Mouse (Mus musculus) kidney, adult 8-10 months (tissue): ENCODE results near the gene Zdhhc7.

Experiments used
- DNase-seq, 2 experiments: peaks; one replicate each; pipeline ENCODE4 v3.0.0; 2022

Zdhhc7 gene

GRCm38 (mm10) chr8:120066226-120066625 lies 35.1 kb downstream of the Zdhhc7 start:
- no peak for DNase-seq

DNA sequence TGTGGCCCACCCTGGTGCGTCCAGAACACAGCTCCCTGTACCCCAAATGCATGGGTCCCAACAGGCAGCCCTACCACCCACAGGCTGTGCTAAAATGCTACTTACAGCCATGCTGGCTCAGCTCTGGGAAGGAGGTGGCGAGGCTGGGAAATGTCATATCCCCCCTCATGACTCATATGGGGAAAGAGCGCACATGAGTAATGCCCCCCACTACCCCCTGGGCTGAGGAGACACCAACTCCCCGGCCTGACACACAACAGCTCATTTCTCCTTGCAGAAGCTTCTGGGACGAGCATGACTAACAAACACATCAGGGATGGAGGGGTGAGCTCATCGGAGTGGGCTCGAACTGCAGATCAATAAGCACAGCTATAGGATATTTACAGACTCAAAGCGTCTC lies 35.7 kb downstream of the Zdhhc7 start:
- DNase-seq, result no peak

- DNase-seq, result no peak
These were observed 38.0 kb downstream of the Zdhhc7 start for GRCm38 (mm10) chr8:120063326-120063725.

DNA sequence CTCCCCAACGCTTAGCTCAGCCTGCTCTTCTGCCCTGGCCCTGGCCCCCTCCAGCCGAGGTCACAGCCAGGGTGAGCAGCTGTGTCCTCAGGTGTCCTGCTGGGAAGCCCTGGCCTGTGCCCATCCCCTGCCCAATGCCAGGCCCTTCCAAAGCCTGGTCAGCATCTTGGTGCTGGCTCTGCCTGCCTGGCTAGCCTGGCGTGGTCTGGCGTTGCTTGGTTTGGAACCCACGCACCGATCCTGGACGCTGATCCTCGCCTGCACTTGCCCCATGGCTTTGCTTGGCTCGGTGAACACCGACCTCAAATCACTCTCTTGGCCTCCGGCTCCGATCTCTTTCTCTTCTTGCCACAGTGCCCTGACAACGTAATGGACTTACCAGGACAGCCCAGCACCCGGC lies 38.5 kb downstream of the Zdhhc7 start:
- DNase-seq, result no peak

DNA sequence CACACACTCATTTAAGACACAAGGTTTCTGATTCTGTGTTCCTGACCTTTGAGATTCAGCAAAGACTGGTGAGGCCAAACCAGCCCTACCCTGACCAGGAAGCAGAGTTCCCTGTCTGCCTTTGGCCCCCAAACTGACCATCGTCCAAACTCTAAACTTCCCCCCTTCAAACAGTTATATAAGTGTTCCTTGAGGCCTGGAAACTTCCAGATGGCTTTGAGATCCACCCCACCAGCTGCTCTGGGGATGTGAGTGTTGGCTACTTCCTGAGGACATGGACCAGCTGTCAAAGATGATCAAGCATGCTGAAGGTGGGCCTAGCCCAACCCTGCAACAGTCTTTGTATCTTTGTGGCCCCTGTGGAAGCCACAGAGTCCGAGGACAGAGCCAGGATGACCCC lies 44.2 kb downstream of the Zdhhc7 start:
- DNase-seq, result peak; percentile 32 to 47

DNA sequence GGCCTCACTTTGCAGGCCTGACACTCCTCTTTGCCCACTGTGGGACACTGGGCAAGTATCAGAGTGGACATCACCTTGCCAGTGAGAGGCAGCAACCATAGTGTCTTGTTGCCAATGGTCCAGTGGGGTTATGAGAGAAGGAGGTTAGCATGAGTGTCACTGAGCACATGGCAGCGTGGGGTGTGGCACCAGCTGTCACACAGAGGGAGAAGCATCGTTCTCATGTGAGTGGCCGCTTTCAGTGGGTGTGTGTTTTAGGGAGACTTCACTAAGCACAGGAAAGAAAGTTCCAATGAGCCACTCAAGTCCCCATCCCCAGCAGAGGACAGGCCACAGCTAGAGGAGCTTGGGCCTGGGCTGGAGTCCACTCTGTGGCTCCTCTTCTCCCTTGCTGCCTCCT lies 46.4 kb downstream of the Zdhhc7 start:
- DNase-seq, result no peak

GRCm38 (mm10) chr8:120052318-120052717 lies 49.0 kb downstream of the Zdhhc7 start:
- DNase-seq, result no peak

- no peak for DNase-seq
These were observed 49.4 kb downstream of the Zdhhc7 start for GRCm38 (mm10) chr8:120051908-120052307.

DNA sequence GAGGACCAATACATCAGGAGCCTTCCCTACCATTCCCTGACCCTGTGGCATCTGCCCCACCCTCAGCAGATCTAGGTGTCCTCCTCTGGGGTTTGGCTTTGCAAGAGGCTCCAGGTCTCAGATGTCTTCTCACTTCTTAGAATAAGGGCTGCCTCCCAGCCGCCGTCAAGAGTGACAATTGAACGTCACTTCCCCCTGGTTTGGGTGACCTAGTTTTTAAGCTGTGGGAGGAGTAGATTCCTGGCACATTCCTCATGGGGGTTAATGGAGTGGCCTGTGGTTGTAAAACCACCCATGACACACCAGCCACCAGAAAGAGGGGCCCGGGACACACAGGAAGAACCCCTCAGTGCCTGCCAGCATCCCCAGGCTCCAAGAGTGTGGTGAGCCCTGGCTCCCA lies 50.3 kb downstream of the Zdhhc7 start:
- no peak for DNase-seq

- no peak for DNase-seq
These were observed 50.9 kb downstream of the Zdhhc7 start for GRCm38 (mm10) chr8:120050376-120050775.

DNA sequence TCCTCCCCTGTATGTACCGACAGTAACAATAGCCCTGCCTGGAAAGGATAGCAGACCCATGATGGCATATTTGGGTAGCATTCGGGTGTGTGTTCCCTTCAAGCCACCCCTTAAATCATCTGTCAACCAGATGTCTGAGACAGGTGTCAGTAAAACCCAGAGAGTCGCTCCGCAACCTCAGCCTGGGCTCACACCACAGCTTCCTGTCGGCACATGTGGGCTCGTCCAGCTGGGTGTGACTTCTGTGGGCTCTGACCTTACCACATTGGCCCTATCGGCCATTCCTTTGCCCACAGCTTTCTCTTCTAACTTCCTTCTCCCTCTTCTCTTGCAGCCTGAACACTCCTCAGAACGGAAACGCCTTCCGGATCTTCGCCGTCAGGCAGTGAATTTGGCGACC lies 51.3 kb downstream of the Zdhhc7 start:
- no peak for DNase-seq

GRCm38 (mm10) chr8:120046258-120047020 lies 54.8 kb downstream of the Zdhhc7 start:
- DNase-seq, result peak; percentile 97 to 98

- no peak for DNase-seq
These were observed 55.8 kb downstream of the Zdhhc7 start for GRCm38 (mm10) chr8:120045471-120045870.

- DNase-seq, result no peak
These were observed 56.4 kb downstream of the Zdhhc7 start for GRCm38 (mm10) chr8:120044907-120045306.

GRCm38 (mm10) chr8:120042542-120043312 lies 58.6 kb downstream of the Zdhhc7 start:
- no peak for DNase-seq

GRCm38 (mm10) chr8:120040861-120041260 lies 60.4 kb downstream of the Zdhhc7 start:
- peak; percentile 28 to 45 for DNase-seq

DNA sequence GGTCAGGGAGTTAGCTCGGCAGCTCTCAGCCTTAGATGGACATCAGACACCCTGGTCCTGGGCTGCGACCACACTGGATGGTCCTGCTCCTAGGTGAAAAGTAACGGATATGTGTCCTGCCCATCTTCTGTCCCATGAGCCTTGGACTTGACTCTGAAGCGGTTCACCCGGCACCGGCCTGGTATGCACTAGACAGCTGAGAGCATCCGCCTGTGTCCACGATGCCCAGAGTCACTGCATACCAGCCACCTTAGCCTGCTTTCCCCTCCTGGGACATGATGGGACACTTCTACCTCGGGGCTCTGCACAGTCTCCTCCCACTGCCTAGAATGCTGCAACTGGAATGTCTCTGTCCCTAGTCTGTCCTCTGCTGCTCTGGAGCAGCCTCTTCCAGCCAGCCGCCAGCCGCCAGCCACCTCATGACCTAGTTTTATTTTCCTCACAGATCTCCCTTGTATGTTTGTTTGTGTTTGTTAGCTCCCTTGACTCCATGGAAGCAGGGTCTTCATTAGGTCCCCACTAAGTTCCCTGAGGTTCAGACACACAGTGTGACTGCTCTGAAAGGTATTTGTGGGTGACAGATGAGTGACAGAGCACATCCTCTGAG lies 61.9 kb downstream of the Zdhhc7 start:
- no peak for DNase-seq

GRCm38 (mm10) chr8:120038741-120039140 lies 62.5 kb downstream of the Zdhhc7 start:
- DNase-seq, result no peak

DNA sequence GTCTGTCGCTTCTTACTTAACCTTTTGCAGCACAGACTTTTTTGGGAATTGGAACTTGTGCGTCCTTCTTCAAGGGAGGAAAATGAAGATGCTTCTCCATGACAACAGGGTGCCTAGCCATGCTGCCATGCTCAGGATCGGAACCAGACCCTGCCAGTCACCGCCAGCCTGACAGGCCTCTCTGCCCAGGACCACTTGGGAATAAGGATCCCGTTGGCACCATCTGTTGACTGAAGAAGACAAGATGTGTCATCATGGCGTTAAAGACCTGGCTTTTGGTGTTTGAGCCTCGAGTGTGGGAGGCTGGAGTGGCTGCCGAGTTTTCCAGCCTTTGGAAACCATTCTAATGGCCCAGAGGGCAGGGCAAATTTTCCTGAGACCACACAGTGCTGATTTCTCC lies 63.7 kb downstream of the Zdhhc7 start:
- no peak for DNase-seq

DNA sequence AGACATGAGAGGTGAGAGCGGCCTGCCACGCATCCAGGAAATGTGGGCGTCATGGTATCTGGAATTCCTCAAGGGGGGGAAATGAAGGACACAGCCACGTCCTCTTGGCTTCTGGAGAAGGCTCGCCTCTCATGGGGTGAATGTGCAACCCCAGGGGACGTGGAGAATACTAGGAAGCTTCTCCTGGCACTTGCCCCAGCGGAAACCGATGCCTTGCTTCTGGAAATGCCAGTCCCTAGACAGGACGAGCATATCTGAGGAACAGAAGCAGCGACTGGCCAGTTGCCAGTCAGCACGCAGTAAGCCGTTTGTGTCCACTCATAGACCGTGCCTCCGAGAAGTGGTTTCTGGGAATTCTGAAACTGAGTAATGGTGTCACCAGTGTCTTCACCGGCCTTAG lies 64.1 kb downstream of the Zdhhc7 start:
- DNase-seq, result peak; percentile 40 to 49

- DNase-seq, result no peak
These were observed 64.7 kb downstream of the Zdhhc7 start for GRCm38 (mm10) chr8:120036578-120036977.

DNA sequence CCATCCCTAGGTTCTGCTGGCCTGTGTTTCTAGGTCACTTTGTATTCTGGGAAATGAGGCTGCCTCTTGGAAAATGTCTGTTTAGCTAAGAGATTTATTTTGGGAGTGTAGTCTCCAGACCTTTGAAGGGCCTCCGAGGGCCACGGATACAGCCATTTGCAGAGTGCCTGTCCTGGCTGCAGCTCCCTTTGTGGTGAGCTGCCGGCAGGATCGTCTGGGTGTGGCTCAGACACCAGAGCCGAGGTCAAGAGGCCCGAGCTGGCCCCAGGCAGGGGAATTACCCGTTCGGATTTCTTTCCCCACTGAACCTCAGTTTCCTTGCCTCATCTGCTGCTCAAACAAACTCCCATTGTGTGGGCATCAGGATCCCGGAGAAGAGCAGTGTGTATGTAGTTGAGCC lies 65.2 kb downstream of the Zdhhc7 start:
- DNase-seq, result no peak

DNA sequence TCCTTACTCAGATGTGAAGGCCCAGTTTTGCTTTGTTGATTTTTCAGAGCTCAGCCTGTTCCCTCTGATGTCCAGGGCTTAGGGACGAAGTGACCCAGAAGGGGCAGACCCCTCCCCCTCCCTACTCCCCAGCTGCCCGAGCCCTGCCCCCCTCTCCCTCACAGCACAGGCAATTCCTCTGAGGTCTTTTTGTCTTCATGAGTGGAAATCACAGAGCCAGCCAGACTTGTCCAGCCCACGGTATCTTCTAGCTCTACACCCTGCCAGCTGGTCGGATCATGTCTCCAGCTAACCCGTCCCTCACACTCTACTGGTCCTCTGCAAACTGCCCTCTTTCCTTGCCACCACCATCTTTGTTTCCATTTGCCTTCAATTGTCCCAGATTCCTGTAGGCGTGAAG lies 66.8 kb downstream of the Zdhhc7 start:
- DNase-seq, result no peak
